Mouse (Mus musculus): Measurements from ENCODE around the gene Chd2.

GRCm38 (mm10) chr7:73489261-73489660 lies 52.4 kb downstream of the Chd2 start:
- TF ChIP-seq CTCF (IDR thresholded peaks at IDR 0.05) (no peak), EP300 (IDR thresholded peaks at IDR 0.05; ENCODE audit: insufficient read depth, low read depth, low read length) (no peak)

All from heart, adult 2 months (tissue).